Mouse (Mus musculus) kidney, adult 2 months (tissue): Measurements from ENCODE around the gene Igll1. TPM values are rescaled to one million over a fixed set of nuclear protein-coding genes. Genes with fewer than 3 reads are reported as not detected.

Experiments
- DNase-seq: peaks from one replicate; pipeline ENCODE4 v3.0.0; 2021
- H3K27ac ChIP-seq: fragments of 200-500 bp; 2 replicates; pipeline ENCODE4 v1.5.1; 2012; ENCODE audit warnings: low read depth, low read length, control low read depth, inconsistent platforms; ENCODE audit not compliant: insufficient read depth
- H3K27me3 ChIP-seq: fragments of 200-500 bp; replicated peaks from 2 replicates; pipeline ENCODE4 v1.6.1; 2012; ENCODE audit warnings: mild to moderate bottlenecking, moderate library complexity, low read length, inconsistent platforms; ENCODE audit not compliant: control insufficient read depth, insufficient read depth
- H3K36me3 ChIP-seq: fragments of 200-500 bp; 2 replicates; pipeline ENCODE4 v1.6.1; 2012; ENCODE audit warnings: mild to moderate bottlenecking, moderate library complexity, low read length, inconsistent platforms; ENCODE audit not compliant: control insufficient read depth, insufficient read depth
- H3K4me1 ChIP-seq: fragments of 200-500 bp; 2 replicates; pipeline ENCODE4 v1.6.1; 2011; ENCODE audit warnings: low read length; ENCODE audit not compliant: control insufficient read depth, insufficient read depth
- H3K4me3 ChIP-seq: fragments of 200-500 bp; 2 replicates; pipeline ENCODE4 v1.5.1; 2011; ENCODE audit warnings: mild to moderate bottlenecking, low read depth, low read length, control low read depth; ENCODE audit not compliant: insufficient read depth
- CTCF ChIP-seq: fragments of 200-500 bp; conservative IDR thresholded peaks from 2 replicates; pipeline ENCODE4 v1.5.1; 2011; ENCODE audit warnings: low read depth, mild to moderate bottlenecking, control low read depth, low read length, moderate library complexity, mixed read lengths; ENCODE audit not compliant: insufficient read depth, insufficient read length
- POLR2A ChIP-seq: fragments of 200-500 bp; IDR thresholded peaks from one replicate; pipeline ENCODE4 v1.6.1; 2011; ENCODE audit warnings: low read depth, low read length, control low read depth
- WGBS: fragments of 180-500 bp; shearing (Covaris S2); methylation state at CpG from one replicate; pipeline ENCODE4 v1.1.7; 2018; 5-methylcytosine and 5-hydroxymethylcytosine counted together
- polyA plus RNA-seq: library from polyadenylated mRNA; depleted of rRNA; stranded (reverse); fragments of >200 nt; gene quantifications from 2 replicates; pipeline ENCODE4 v1.2.3, GENCODE M21; 2012; rRNA removed

Gene Igll1
- polyA plus RNA-seq, 1 experiment = 0.30 TPM

DNA sequence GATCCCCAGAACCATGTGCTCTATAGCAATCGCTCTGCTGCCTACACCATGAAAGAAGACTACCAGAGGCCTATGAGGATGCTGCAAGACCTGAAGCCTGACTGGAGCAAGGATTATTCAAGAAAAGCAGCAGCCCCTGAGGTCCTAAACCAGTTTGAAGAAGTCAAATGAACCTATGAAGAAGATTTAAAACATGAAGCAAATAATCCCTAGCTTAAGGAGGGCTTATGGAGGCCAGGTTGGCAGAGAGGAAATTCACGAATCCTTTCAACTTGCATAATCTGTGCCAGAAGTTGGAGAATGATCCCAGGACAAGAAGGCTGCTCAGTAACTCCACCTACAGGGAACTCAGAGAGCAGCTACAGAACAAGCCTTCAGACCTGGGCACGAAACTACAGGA lies 11.4 kb downstream of the Igll1 start:
- no peak overlapping the region for H3K4me3 ChIP-seq
- no peaks in the 10 kb centered on the region for H3K4me1 ChIP-seq
- no peak overlapping the region for H3K27ac ChIP-seq
- 89% methylated on average over 3 of the region's 3 CpGs for WGBS
- DNase-seq = no peak
- no peaks in the 10 kb centered on the region for H3K27me3 ChIP-seq
- no peaks in the 10 kb centered on the region for H3K36me3 ChIP-seq
- no peak for TF ChIP-seq POLR2A
- TF ChIP-seq CTCF = no peak

GRCm38 (mm10) chr16:16849196-16849595 lies 14.6 kb downstream of the Igll1 start:
- Histone ChIP-seq H3K27ac (no peak overlapping the region), H3K36me3 (no peaks in the 10 kb centered on the region), H3K27me3 (no peaks in the 10 kb centered on the region), H3K4me3 (no peak overlapping the region), H3K4me1 (no peaks in the 10 kb centered on the region)
- 0 out of 2 replicates have a peak, but pooled peaks have one; percentile 7 for TF ChIP-seq CTCF
- no peak for TF ChIP-seq POLR2A
- no peak for DNase-seq

- H3K4me1 ChIP-seq = 0 out of 2 replicates have a peak, but pooled peaks cover 4% of the 10 kb centered on the region
- no peaks in the 10 kb centered on the region for H3K27me3 ChIP-seq
- no peaks in the 10 kb centered on the region for H3K36me3 ChIP-seq
- H3K4me3 ChIP-seq = no peak overlapping the region
- 91% methylated on average over 3 of the region's 3 CpGs for WGBS
- no peak for TF ChIP-seq POLR2A
- TF ChIP-seq CTCF = no peak
- no peak overlapping the region for H3K27ac ChIP-seq
- DNase-seq = no peak
Observed at GRCm38 (mm10) chr16:16829671-16830070, 34.1 kb downstream of the Igll1 start.

DNA sequence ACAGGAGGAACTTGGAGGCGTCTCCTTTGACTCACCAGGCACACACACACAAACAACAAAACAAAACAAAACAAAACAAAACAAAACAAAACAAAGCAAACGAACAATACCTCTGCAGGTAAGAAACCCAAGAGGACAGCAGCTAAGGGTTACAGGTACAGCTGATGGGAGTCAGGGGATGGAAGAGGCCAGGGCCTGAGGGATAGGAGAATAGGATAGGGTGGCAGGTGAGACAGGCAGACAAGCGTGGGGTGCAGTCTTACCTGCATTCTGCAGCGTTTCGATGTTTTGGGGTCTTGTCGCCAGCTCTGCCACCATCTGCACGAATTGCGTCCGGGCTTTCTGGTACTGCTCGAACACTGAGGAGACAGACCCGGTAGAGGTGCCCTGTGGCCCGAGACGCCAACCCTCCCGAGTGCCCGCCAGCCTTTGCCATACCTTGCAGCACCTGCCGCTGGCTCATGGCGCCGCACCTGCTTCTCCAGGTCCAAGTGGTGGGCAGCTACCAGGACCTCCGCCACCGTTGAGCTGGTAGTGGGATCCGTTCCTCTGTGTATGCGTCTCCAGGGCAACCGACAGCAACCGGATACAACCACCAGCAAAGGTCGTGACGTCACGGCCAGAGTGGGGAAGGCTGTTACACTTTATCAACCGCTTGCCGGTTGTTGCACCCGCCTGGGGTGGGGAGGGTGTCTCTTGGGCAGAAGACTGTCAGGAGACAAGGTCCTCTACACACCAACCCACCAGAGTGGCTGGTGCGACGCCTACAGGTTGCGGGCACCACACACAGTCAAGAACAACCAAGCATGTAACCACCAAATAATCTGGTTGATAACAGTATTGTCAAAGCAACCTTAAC lies 34.8 kb downstream of the Igll1 start, which contains the start of gene Spag6l:
Gene Spag6l, minus strand, starts transcription at position 700 of the 859 bp plus-strand sequence.
- TF ChIP-seq POLR2A (no peak), CTCF (peak; percentile 51)
- Histone ChIP-seq H3K4me1 (0 out of 2 replicates have a peak, but pooled peaks cover 4% of the 10 kb centered on the region), H3K36me3 (no peaks in the 10 kb centered on the region), H3K27ac (no peak within 1 kb of the TSS), H3K4me3 (peak within 1 kb of the TSS; percentile 46), H3K27me3 (no peaks in the 10 kb centered on the region)
- WGBS = 5% methylated on average over 33 of the region's 33 CpGs
- DNase-seq = peak; percentile 40

DNA sequence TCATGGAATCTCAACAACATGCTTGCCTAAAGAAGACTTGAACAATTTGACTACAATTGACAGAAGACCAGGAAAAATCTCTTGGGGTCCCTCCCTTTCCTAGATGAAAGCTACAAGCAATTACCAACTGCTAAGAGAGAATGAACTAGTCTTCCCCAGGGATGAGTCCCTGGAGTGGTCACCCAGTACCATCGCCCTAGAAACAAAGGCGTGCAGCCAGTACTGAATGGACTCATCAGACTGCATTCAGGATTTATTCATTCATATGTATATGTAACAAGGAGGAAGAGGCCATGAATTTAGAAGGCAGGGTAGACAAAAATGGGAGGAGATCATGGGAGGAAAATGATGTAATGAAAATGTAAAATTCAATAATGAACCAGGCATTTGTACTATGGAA lies 37.6 kb downstream of the Igll1 start:
- Histone ChIP-seq H3K4me3 (no peak overlapping the region), H3K4me1 (0 out of 2 replicates have a peak, but pooled peaks cover 4% of the 10 kb centered on the region), H3K27me3 (no peaks in the 10 kb centered on the region), H3K36me3 (no peaks in the 10 kb centered on the region), H3K27ac (no peak overlapping the region)
- no peak for DNase-seq
- 94% methylated on average over 2 of the region's 2 CpGs for WGBS
- TF ChIP-seq POLR2A (no peak), CTCF (no peak)

DNA sequence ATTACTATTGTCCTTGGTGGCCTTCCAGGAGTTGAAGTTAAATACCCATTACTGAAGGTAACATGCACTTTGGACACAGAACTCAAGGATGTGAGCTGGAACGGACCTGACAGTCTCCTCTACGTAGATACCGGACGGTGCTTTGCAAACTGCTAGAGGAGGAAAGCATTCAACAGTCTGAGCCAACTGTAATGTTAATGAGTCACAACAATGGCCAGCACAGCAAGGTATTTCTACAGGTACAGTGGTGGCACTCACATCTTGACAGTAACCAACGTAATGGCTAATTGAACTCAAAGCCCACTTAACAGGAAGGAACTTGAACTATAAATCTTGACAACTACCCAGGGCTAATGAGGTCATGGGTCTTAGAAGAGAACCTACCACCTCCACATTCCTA lies 38.3 kb downstream of the Igll1 start:
- no peaks in the 10 kb centered on the region for H3K27me3 ChIP-seq
- 0 out of 2 replicates have a peak, but pooled peaks cover 4% of the 10 kb centered on the region for H3K4me1 ChIP-seq
- H3K27ac ChIP-seq = no peak overlapping the region
- no peaks in the 10 kb centered on the region for H3K36me3 ChIP-seq
- no peak overlapping the region for H3K4me3 ChIP-seq
- DNase-seq = peak; percentile 29
- 15% methylated on average over 5 of the region's 5 CpGs for WGBS
- no peak for TF ChIP-seq POLR2A
- TF ChIP-seq CTCF = no peak

Other genes starting within 250 kb of the Igll1 start
- not detected in 2 replicates for gene Olfr19, start 187.6 kb downstream of the Igll1 start, polyA plus RNA-seq
- 0.72 and 1.1 TPM in 2 replicates for gene Spag6l, start 34.5 kb downstream of the Igll1 start, polyA plus RNA-seq
- gene Top3b, start 6.8 kb upstream of the Igll1 start, polyA plus RNA-seq = 93.6 and 105 TPM in 2 replicates
- 15.2 and 15.7 TPM in 2 replicates for gene Vpreb1, start 6.9 kb upstream of the Igll1 start, polyA plus RNA-seq
- gene Ppm1f, start 32.5 kb upstream of the Igll1 start, polyA plus RNA-seq = 14.7 and 15.2 TPM in 2 replicates
- gene Mapk1, start 119.4 kb upstream of the Igll1 start, polyA plus RNA-seq = 58.2 and 61.6 TPM in 2 replicates
- gene Ypel1, start 205.7 kb upstream of the Igll1 start, polyA plus RNA-seq = 1.6 and 2.3 TPM in 2 replicates
- gene Ppil2, start 247.3 kb upstream of the Igll1 start, polyA plus RNA-seq = 88.5 and 89.6 TPM in 2 replicates